ENCODE assay signal across 29 mouse cellular contexts in the genomic region with DNA sequence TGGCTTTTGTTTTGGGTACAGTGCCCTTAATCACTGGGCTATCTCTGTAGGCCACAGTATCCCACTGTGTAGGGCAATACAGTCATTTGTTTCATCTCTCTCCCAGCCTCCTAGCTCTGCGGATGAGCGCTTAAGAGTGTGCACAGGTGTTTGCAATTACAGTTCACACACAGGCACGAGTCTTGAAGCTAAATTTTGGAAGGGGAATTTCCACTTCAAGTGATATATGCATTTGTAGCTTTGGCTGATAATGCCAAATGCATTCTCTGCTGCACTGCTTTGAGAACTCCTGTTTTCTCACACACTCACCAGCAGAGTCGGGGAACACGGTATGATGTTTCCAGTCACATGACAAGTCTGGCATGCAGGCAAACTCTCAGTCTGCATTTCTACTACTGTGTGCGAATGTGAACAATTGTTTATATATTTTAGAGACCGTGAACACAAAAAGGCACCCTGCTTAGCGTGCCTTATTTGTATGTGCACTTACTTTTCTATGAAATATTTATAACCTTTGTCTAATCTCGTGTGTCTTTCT. TPM values are rescaled to one million over a fixed set of nuclear protein-coding genes. Genes with fewer than 3 reads are reported as not detected.
A peak's percentile ranks its signal among the peaks of the same experiment; 100 is the strongest.
DNase-seq lines count a peak whose midpoint lies in the region; ATAC-seq and TF ChIP-seq lines count a peak whose summit lies in the region.
"Had no signal": no experiment of that assay in that cellular context is flagged by ENCODE, and none has a peak within 500 bp of the region (broad histone marks: within the 10 kb centered on the region; RNA-seq: fewer than 3 reads in every experiment).

No protein-coding gene starts in this region.

- no peaks in the 10 kb centered on the region for H3K36me3 ChIP-seq in embryonic facial prominence, embryonic 11.5 days (replicated peaks; ENCODE audit: control insufficient read depth, insufficient read depth, low read depth, low read length)
- H3K36me3 ChIP-seq in embryonic facial prominence, embryonic 10.5 days (replicated peaks) = no peaks in the 10 kb centered on the region
- H3K36me3 ChIP-seq in hindbrain, postnatal 0 days (ENCODE audit: insufficient read depth, low read length) = no peaks in the 10 kb centered on the region
- H3K36me3 ChIP-seq in hindbrain, embryonic 12.5 days = no peaks in the 10 kb centered on the region
- H3K36me3 ChIP-seq in midbrain, embryonic 16.5 days (ENCODE audit: control insufficient read depth, insufficient read depth, low read length) = no peaks in the 10 kb centered on the region
- no peaks in the 10 kb centered on the region for H3K36me3 ChIP-seq in midbrain, postnatal 0 days (ENCODE audit: insufficient read depth, low read length)
- H3K36me3 ChIP-seq in embryonic facial prominence, embryonic 14.5 days (ENCODE audit: control insufficient read depth, insufficient read depth, low read length) = no peaks in the 10 kb centered on the region
- H3K36me3 ChIP-seq: embryonic facial prominence, embryonic 15.5 days; hindbrain, embryonic 13.5 days; kidney, embryonic 15.5 days; liver, embryonic 15.5 days had no signal

- H3K9ac ChIP-seq in embryonic facial prominence, embryonic 11.5 days (replicated peaks; ENCODE audit: low read length) = no peak overlapping the region
- H3K9ac ChIP-seq in hindbrain, postnatal 0 days (replicated peaks; ENCODE audit: low read length) = no peak overlapping the region
- H3K9ac ChIP-seq in hindbrain, embryonic 12.5 days = no peak overlapping the region
- no peak overlapping the region for H3K9ac ChIP-seq in midbrain, embryonic 16.5 days (ENCODE audit: low read depth, low read length)
- H3K9ac ChIP-seq in midbrain, postnatal 0 days (replicated peaks; ENCODE audit: low read length, poor library complexity, severe bottlenecking) = no peak overlapping the region
- H3K9ac ChIP-seq in embryonic facial prominence, embryonic 14.5 days (ENCODE audit: low read depth, low read length) = no peak overlapping the region
- H3K9ac ChIP-seq: embryonic facial prominence, embryonic 15.5 days; hindbrain, embryonic 13.5 days; kidney, embryonic 15.5 days; liver, embryonic 15.5 days; lung, embryonic 14.5 days had no signal

- no peaks in the 10 kb centered on the region for H3K9me3 ChIP-seq in embryonic facial prominence, embryonic 11.5 days (replicated peaks; ENCODE audit: control insufficient read depth, low read length)
- no peaks in the 10 kb centered on the region for H3K9me3 ChIP-seq in embryonic facial prominence, embryonic 10.5 days
- no peaks in the 10 kb centered on the region for H3K9me3 ChIP-seq in hindbrain, postnatal 0 days (ENCODE audit: low read length)
- H3K9me3 ChIP-seq in hindbrain, embryonic 12.5 days (replicated peaks) = no peaks in the 10 kb centered on the region
- H3K9me3 ChIP-seq in midbrain, embryonic 16.5 days (replicated peaks; ENCODE audit: control insufficient read depth, low read length, poor library complexity, severe bottlenecking) = no peaks in the 10 kb centered on the region
- no peaks in the 10 kb centered on the region for H3K9me3 ChIP-seq in midbrain, postnatal 0 days (ENCODE audit: low read length)
- H3K9me3 ChIP-seq in embryonic facial prominence, embryonic 14.5 days (ENCODE audit: control insufficient read depth, low read length) = no peaks in the 10 kb centered on the region
- H3K9me3 ChIP-seq: embryonic facial prominence, embryonic 15.5 days; hindbrain, embryonic 13.5 days; kidney, embryonic 15.5 days; liver, embryonic 15.5 days had no signal

- no peaks in the 10 kb centered on the region for H3K27me3 ChIP-seq in embryonic facial prominence, embryonic 11.5 days (ENCODE audit: control insufficient read depth, insufficient read depth, low read length)
- no peaks in the 10 kb centered on the region for H3K27me3 ChIP-seq in embryonic facial prominence, embryonic 10.5 days (replicated peaks; ENCODE audit: low read depth, poor library complexity, severe bottlenecking)
- H3K27me3 ChIP-seq in hindbrain, postnatal 0 days (ENCODE audit: insufficient read depth, low read length) = no peaks in the 10 kb centered on the region
- no peaks in the 10 kb centered on the region for H3K27me3 ChIP-seq in hindbrain, embryonic 12.5 days
- no peaks in the 10 kb centered on the region for H3K27me3 ChIP-seq in midbrain, embryonic 16.5 days (ENCODE audit: control insufficient read depth, insufficient read depth, low read depth, low read length)
- H3K27me3 ChIP-seq in midbrain, postnatal 0 days (ENCODE audit: insufficient read depth, low read length) = no peaks in the 10 kb centered on the region
- no peaks in the 10 kb centered on the region; the same call in 1 of the 2 replicates for H3K27me3 ChIP-seq in embryonic facial prominence, embryonic 14.5 days (replicated peaks; ENCODE audit: control insufficient read depth, insufficient read depth, low read length)
- H3K27me3 ChIP-seq: embryonic facial prominence, embryonic 15.5 days; hindbrain, embryonic 13.5 days; kidney, embryonic 15.5 days; liver, embryonic 15.5 days had no signal

- no peak overlapping the region for H3K4me3 ChIP-seq in embryonic facial prominence, embryonic 11.5 days (ENCODE audit: low read depth, low read length)
- no peak overlapping the region for H3K4me3 ChIP-seq in embryonic facial prominence, embryonic 10.5 days
- no peak overlapping the region for H3K4me3 ChIP-seq in hindbrain, postnatal 0 days (ENCODE audit: low read length)
- no peak overlapping the region for H3K4me3 ChIP-seq in hindbrain, embryonic 12.5 days
- no peak overlapping the region for H3K4me3 ChIP-seq in midbrain, embryonic 16.5 days (ENCODE audit: low read depth, low read length)
- no peak overlapping the region for H3K4me3 ChIP-seq in midbrain, postnatal 0 days (ENCODE audit: low read depth, low read length)
- H3K4me3 ChIP-seq in embryonic facial prominence, embryonic 14.5 days (ENCODE audit: low read depth, low read length) = no peak overlapping the region
- H3K4me3 ChIP-seq: embryonic facial prominence, embryonic 15.5 days; hindbrain, embryonic 13.5 days; kidney, embryonic 15.5 days; layer of hippocampus, adult 2 months; liver, embryonic 15.5 days had no signal

- no peak for TF ChIP-seq CTCF in hindbrain, postnatal 0 days (IDR thresholded peaks at IDR 0.05; ENCODE audit: low read depth)
- TF ChIP-seq CTCF in midbrain, postnatal 0 days (IDR thresholded peaks at IDR 0.05) = no peak

- H3K27ac ChIP-seq in embryonic facial prominence, embryonic 11.5 days (replicated peaks; ENCODE audit: low read depth, low read length) = no peak overlapping the region
- no peak overlapping the region for H3K27ac ChIP-seq in embryonic facial prominence, embryonic 10.5 days (replicated peaks)
- no peak overlapping the region for H3K27ac ChIP-seq in hindbrain, postnatal 0 days
- no peak overlapping the region for H3K27ac ChIP-seq in hindbrain, embryonic 12.5 days
- H3K27ac ChIP-seq in midbrain, embryonic 16.5 days (ENCODE audit: low read length) = no peak overlapping the region
- no peak overlapping the region for H3K27ac ChIP-seq in midbrain, postnatal 0 days (ENCODE audit: low read depth, low read length)
- no peak overlapping the region for H3K27ac ChIP-seq in embryonic facial prominence, embryonic 14.5 days (replicated peaks; ENCODE audit: low read depth, low read length)
- H3K27ac ChIP-seq: embryonic facial prominence, embryonic 15.5 days; hindbrain, embryonic 13.5 days; kidney, embryonic 15.5 days; layer of hippocampus, adult 2 months; liver, embryonic 15.5 days had no signal

- 48% methylated on average over 9 of the region's 9 CpGs for WGBS in embryonic facial prominence, embryonic 11.5 days
- whole genome bisulfite sequencing in embryonic facial prominence, embryonic 10.5 days = 62% methylated on average over 9 of the region's 9 CpGs
- 46% methylated on average over 9 of the region's 9 CpGs for WGBS in hindbrain, postnatal 0 days
- 57% methylated on average over 9 of the region's 9 CpGs for WGBS in hindbrain, embryonic 12.5 days
- WGBS in midbrain, embryonic 16.5 days = 55% methylated on average over 9 of the region's 9 CpGs
- WGBS in midbrain, postnatal 0 days = 50% methylated on average over 9 of the region's 9 CpGs
- 29% methylated on average over 9 of the region's 9 CpGs for WGBS in embryonic facial prominence, embryonic 14.5 days

- no peak overlapping the region for H3K4me2 ChIP-seq in embryonic facial prominence, embryonic 11.5 days (ENCODE audit: low read depth, low read length)
- H3K4me2 ChIP-seq in hindbrain, postnatal 0 days (ENCODE audit: low read depth, low read length) = no peak overlapping the region
- H3K4me2 ChIP-seq in hindbrain, embryonic 12.5 days (replicated peaks) = no peak overlapping the region
- no peak overlapping the region for H3K4me2 ChIP-seq in midbrain, embryonic 16.5 days (ENCODE audit: low read length)
- H3K4me2 ChIP-seq in midbrain, postnatal 0 days (ENCODE audit: low read depth, low read length, poor library complexity, severe bottlenecking) = no peak overlapping the region
- no peak overlapping the region for H3K4me2 ChIP-seq in embryonic facial prominence, embryonic 14.5 days (ENCODE audit: low read depth, low read length)
- H3K4me2 ChIP-seq: embryonic facial prominence, embryonic 15.5 days; hindbrain, embryonic 13.5 days; kidney, embryonic 15.5 days; liver, embryonic 15.5 days; lung, embryonic 14.5 days had no signal

- no peak for ATAC-seq in embryonic facial prominence, embryonic 11.5 days (replicated peaks; ENCODE audit: insufficient number of reproducible peaks, low FRiP score, low TSS enrichment, low read depth)
- ATAC-seq in hindbrain, postnatal 0 days = 0 out of 2 replicates have a peak, but pooled peaks have one; percentile 45
- ATAC-seq in hindbrain, embryonic 12.5 days (ENCODE audit: low FRiP score) = no peak
- peak; percentile 67 for ATAC-seq in midbrain, embryonic 16.5 days
- ATAC-seq in midbrain, postnatal 0 days (ENCODE audit: low FRiP score) = no peak
- no peak for ATAC-seq in embryonic facial prominence, embryonic 14.5 days (ENCODE audit: low read depth)
- ATAC-seq in frontal cortex, adult (ENCODE audit: low TSS enrichment) = no peak
- ATAC-seq: forebrain, embryonic 14.5 days; inflammation-experienced regulatory T-cells, adult 6 months had no signal

- DNase-seq in embryonic facial prominence, embryonic 11.5 days (ENCODE audit: low spot score) = peak; percentile 21
- no peak for DNase-seq in embryonic facial prominence, embryonic 10.5 days (ENCODE audit: low spot score)
- peak; percentile 29 for DNase-seq in hindbrain, postnatal 0 days (ENCODE audit: low spot score)
- DNase-seq in midbrain, postnatal 0 days (ENCODE audit: low spot score) = no peak
- DNase-seq in embryonic facial prominence, embryonic 14.5 days (ENCODE audit: low spot score) = peak; percentile 55
- DNase-seq: adrenal gland, postnatal 14 days; cerebellum, adult 18-20 months; gastrocnemius, postnatal 10 days; heart, postnatal 14 days; kidney, adult 11 months; kidney, postnatal 25 days; lung, embryonic 14.5 days; lung, postnatal 14 days; thymus, adult 2 months; thymus, postnatal 4 days had no signal

- H3K4me1 ChIP-seq in embryonic facial prominence, embryonic 11.5 days (ENCODE audit: control insufficient read depth, insufficient read depth, low read length) = no peaks in the 10 kb centered on the region
- H3K4me1 ChIP-seq in embryonic facial prominence, embryonic 10.5 days = peaks cover 3% of the 10 kb centered on the region; the same call in 1 of the 2 replicates
- no peaks in the 10 kb centered on the region for H3K4me1 ChIP-seq in hindbrain, postnatal 0 days (ENCODE audit: insufficient read depth, low read length)
- H3K4me1 ChIP-seq in hindbrain, embryonic 12.5 days = no peaks in the 10 kb centered on the region
- H3K4me1 ChIP-seq in midbrain, embryonic 16.5 days (ENCODE audit: control insufficient read depth, insufficient read depth, low read length) = no peaks in the 10 kb centered on the region
- H3K4me1 ChIP-seq in midbrain, postnatal 0 days (ENCODE audit: insufficient read depth, low read length) = no peaks in the 10 kb centered on the region
- H3K4me1 ChIP-seq in embryonic facial prominence, embryonic 14.5 days (ENCODE audit: control insufficient read depth, insufficient read depth, low read length) = no peaks in the 10 kb centered on the region
- H3K4me1 ChIP-seq: embryonic facial prominence, embryonic 15.5 days; hindbrain, embryonic 13.5 days; kidney, embryonic 15.5 days; liver, embryonic 15.5 days had no signal

RNA-seq across cellular contexts. Expression of gene Mrap2, which starts 22.1 kb away (rescaled TPM):
- polyA plus RNA-seq in embryonic facial prominence, embryonic 11.5 days (2014; fragmentation: Nextera tagmentation; extraction: Ambion mirVana) = not detected in 2 replicates
- 0.13 TPM in 1 of 2 replicates, not detected in the other for polyA plus RNA-seq in embryonic facial prominence, embryonic 10.5 days (2016; fragmentation: Nextera tagmentation; extraction: Ambion mirVana)
- total RNA-seq in hindbrain, postnatal 0 days (2014; rRNA removed) = 4.5 and 5.3 TPM in 2 replicates
- 5.3 and 5.6 TPM in 2 replicates for polyA plus RNA-seq in hindbrain, postnatal 0 days (2015; fragmentation: Nextera tagmentation; extraction: Ambion mirVana)
- polyA plus RNA-seq in hindbrain, embryonic 12.5 days (2016; fragmentation: Nextera tagmentation; extraction: Ambion mirVana) = 0.35 and 0.59 TPM in 2 replicates
- polyA plus RNA-seq in midbrain, embryonic 16.5 days (2015; fragmentation: Nextera tagmentation; extraction: Ambion mirVana) = 3.4 and 3.9 TPM in 2 replicates
- 3.7 and 4.3 TPM in 2 replicates for total RNA-seq in midbrain, postnatal 0 days (2014; rRNA removed)
- polyA plus RNA-seq in midbrain, postnatal 0 days (2015; fragmentation: Nextera tagmentation; extraction: Ambion mirVana) = 4.2 and 4.8 TPM in 2 replicates
- 0.19 and 0.41 TPM in 2 replicates for polyA plus RNA-seq in embryonic facial prominence, embryonic 14.5 days (2014; fragmentation: Nextera tagmentation; extraction: Ambion mirVana)
- total RNA-seq: common myeloid progenitor, adult 5-6 weeks; liver, adult 2 months; MEL had no signal
- polyA plus RNA-seq: liver, adult 2 months; liver, embryonic 15.5 days; neural tube, embryonic 11.5 days had no signal

Comparison
In these comparisons a context has a peak if more than half of its experiments do, and no peak if none do; other contexts are left out.
1. ATAC-seq: peak in hindbrain, postnatal 0 days (single experiment) and midbrain, embryonic 16.5 days (single experiment); none in embryonic facial prominence, embryonic 11.5 days (single experiment), hindbrain, embryonic 12.5 days (single experiment), midbrain, postnatal 0 days (single experiment), embryonic facial prominence, embryonic 14.5 days (single experiment) and frontal cortex, adult (single experiment).
2. DNase-seq: peak in embryonic facial prominence, embryonic 11.5 days (single experiment), hindbrain, postnatal 0 days (single experiment) and embryonic facial prominence, embryonic 14.5 days (single experiment); none in embryonic facial prominence, embryonic 10.5 days (single experiment) and midbrain, postnatal 0 days (single experiment).